Mouse (Mus musculus) liver, embryonic 13.5 days (tissue): ENCODE results near the gene Cul9. TPM values are rescaled to one million over a fixed set of nuclear protein-coding genes. Genes with fewer than 3 reads are reported as not detected.
A peak's percentile ranks its signal among the peaks of the same experiment; 100 is the strongest.

Experiments
- ATAC-seq: fragments of 200-750 bp; cut with Nextera tagmentation; 2 replicates; pipeline ENCODE4 v1.8.0; 2017; ENCODE audit warnings: low read depth, mild to moderate bottlenecking, moderate number of reproducible peaks, moderate library complexity
- DNase-seq: peaks from one replicate; pipeline ENCODE4 v3.0.0; 2022
- H3K27ac ChIP-seq: fragments of 300-500 bp; sonication (generic); 2 replicates; pipeline ENCODE4 v1.5.1; 2015; ENCODE audit warnings: moderate library complexity, mild to moderate bottlenecking, inconsistent platforms
- H3K27me3 ChIP-seq: fragments of 300-500 bp; sonication (generic); 2 replicates; pipeline ENCODE4 v1.6.1; 2015; ENCODE audit warnings: mild to moderate bottlenecking, inconsistent platforms
- H3K36me3 ChIP-seq: fragments of 300-500 bp; sonication (generic); 2 replicates; pipeline ENCODE4 v1.6.1; 2015; ENCODE audit warnings: mild to moderate bottlenecking, inconsistent platforms
- H3K4me1 ChIP-seq: fragments of 300-500 bp; sonication (generic); replicated peaks from 2 replicates; pipeline ENCODE4 v1.6.1; 2015; ENCODE audit warnings: inconsistent platforms
- H3K4me2 ChIP-seq: fragments of 300-500 bp; sonication (generic); 2 replicates; pipeline ENCODE4 v1.6.1; 2015; ENCODE audit warnings: inconsistent platforms, mild to moderate bottlenecking, moderate library complexity
- H3K4me3 ChIP-seq: fragments of 300-500 bp; sonication (generic); replicated peaks from 2 replicates; pipeline ENCODE4 v1.5.1; 2015; ENCODE audit warnings: mild to moderate bottlenecking, inconsistent platforms
- H3K9ac ChIP-seq: fragments of 300-500 bp; sonication (generic); 2 replicates; pipeline ENCODE4 v1.6.1; 2015; ENCODE audit warnings: mild to moderate bottlenecking, inconsistent platforms
- H3K9me3 ChIP-seq: fragments of 300-500 bp; sonication (generic); replicated peaks from 2 replicates; pipeline ENCODE4 v1.6.1; 2016; ENCODE audit warnings: inconsistent platforms
- WGBS: fragments of 180-500 bp; shearing (Covaris S2); methylation state at CpG from one replicate; pipeline ENCODE4 v1.1.7; 2015; ENCODE audit not compliant: insufficient replicate concordance; 5-methylcytosine and 5-hydroxymethylcytosine counted together
- polyA plus RNA-seq: library from polyadenylated mRNA; unstranded; fragments of >200 nt; fragmentation: Nextera tagmentation; extraction: Ambion mirVana; gene quantifications from 2 replicates; pipeline ENCODE4 v1.2.1, GENCODE M21; 2015

Gene Cul9
- polyA plus RNA-seq, 1 experiment from 2014 or later, result 0.84 TPM

- no peaks in the 10 kb centered on the region for H3K9me3 ChIP-seq
- ATAC-seq (no peak), DNase-seq (no peak)
- no peak overlapping the region for H3K27ac ChIP-seq
- no peak overlapping the region for H3K9ac ChIP-seq
- H3K4me1 ChIP-seq, result no peaks in the 10 kb centered on the region
- WGBS, result 62% methylated on average over 8 of the region's 8 CpGs
- no peak overlapping the region for H3K4me3 ChIP-seq
- no peaks in the 10 kb centered on the region for H3K36me3 ChIP-seq
- H3K27me3 ChIP-seq, result peaks cover 15% of the 10 kb centered on the region
- no peak overlapping the region for H3K4me2 ChIP-seq
Measured at GRCm38 (mm10) chr17:46476601-46477000, 69.6 kb downstream of the Cul9 start.

DNA sequence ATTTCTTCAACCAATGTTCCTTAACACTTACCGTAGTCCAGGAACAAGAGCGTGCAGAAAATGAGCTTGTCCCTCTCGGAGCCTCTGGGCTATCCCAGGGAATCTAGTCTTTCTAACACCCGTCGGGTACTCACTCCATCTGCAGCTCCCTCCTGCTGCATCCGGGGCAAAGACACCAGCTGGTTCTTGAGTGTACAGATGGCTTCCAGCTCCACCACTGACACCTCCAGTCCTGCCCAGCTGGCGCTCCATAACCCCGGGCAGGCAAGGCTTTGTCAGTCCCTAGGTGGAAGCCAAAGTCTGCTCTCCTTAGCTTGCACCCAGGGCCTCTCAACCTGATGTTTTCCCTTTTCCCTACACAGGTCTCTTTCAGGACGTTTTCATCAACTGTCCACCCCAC lies 78.4 kb downstream of the Cul9 start:
- H3K4me2 ChIP-seq, result no peak overlapping the region
- no peak overlapping the region for H3K4me3 ChIP-seq
- no peak for ATAC-seq
- no peaks in the 10 kb centered on the region for H3K36me3 ChIP-seq
- 65% methylated on average over 9 of the region's 9 CpGs for WGBS
- no peaks in the 10 kb centered on the region for H3K9me3 ChIP-seq
- no peak overlapping the region for H3K9ac ChIP-seq
- no peak for DNase-seq
- H3K27ac ChIP-seq, result no peak overlapping the region
- peaks cover 10% of the 10 kb centered on the region for H3K27me3 ChIP-seq
- no peaks in the 10 kb centered on the region for H3K4me1 ChIP-seq

GRCm38 (mm10) chr17:46462226-46462625 lies 84.0 kb downstream of the Cul9 start:
- H3K27me3 ChIP-seq, result peaks cover 57% of the 10 kb centered on the region
- peaks cover 13% of the 10 kb centered on the region; the same call in 1 of the 2 replicates for H3K4me1 ChIP-seq
- no peak for DNase-seq

DNA sequence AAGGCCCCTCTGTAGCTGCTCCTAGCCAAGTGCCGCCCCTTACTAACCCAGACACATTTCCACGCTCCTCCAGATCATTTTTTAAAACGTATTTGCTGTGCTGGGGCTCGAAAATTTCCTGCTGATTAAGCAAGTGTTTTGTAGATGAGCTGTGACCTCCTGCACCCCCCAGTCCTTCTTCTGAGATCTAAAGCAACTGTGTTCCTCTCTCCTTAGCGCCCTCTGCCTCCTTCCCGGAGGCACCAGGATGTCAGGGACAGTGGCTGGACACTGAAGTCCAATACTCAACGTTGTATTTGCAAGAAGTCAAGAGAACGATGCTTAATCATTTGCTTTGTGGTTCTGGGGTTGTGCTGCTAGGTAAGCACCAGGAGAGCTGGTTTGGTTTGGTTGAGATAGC lies 84.8 kb downstream of the Cul9 start:
- Histone ChIP-seq H3K27ac (no peak overlapping the region), H3K27me3 (peaks cover 60% of the 10 kb centered on the region), H3K9me3 (no peaks in the 10 kb centered on the region), H3K4me1 (peaks cover 13% of the 10 kb centered on the region; the same call in 1 of the 2 replicates), H3K4me3 (peak overlapping the region; percentile 23; the same call in 1 of the 2 replicates), H3K4me2 (peak overlapping the region; percentile 47), H3K9ac (no peak overlapping the region), H3K36me3 (no peaks in the 10 kb centered on the region)
- 8% methylated on average over 8 of the region's 8 CpGs for WGBS
- ATAC-seq, result no peak
- DNase-seq, result no peak

More at GRCm38 (mm10) chr17:46462226-46462625, 84.0 kb downstream of the Cul9 start:
- no peaks in the 10 kb centered on the region for H3K36me3 ChIP-seq
- no peak for ATAC-seq
- WGBS, result 62% methylated on average over 5 of the region's 5 CpGs
- H3K4me3 ChIP-seq, result no peak overlapping the region
- H3K9me3 ChIP-seq, result no peaks in the 10 kb centered on the region
- no peak overlapping the region for H3K9ac ChIP-seq
- H3K27ac ChIP-seq, result no peak overlapping the region
- no peak overlapping the region for H3K4me2 ChIP-seq

DNA sequence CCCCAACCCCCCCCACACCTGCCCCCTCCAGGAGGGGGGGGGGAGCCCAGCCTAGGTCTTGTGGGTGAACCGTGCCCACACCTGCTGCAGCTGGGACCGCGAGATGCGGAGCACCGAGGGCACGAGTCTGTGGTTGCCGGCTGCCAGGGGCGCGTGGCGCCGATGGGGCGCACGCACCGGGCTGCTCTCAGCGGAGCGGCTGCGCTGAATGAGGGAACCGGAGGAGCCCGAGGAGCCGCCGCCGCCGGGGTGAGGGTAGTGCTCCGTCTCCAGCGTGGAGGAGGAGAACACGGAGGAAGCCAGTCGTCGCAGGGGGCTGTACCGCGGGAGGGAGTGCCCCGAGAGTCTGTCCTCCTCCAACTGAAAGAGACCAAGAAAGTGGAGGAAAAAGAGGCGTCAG lies 85.5 kb downstream of the Cul9 start:
- Histone ChIP-seq H3K4me3 (peak overlapping the region; percentile 23), H3K9me3 (no peaks in the 10 kb centered on the region), H3K27me3 (peaks cover 67% of the 10 kb centered on the region), H3K27ac (no peak overlapping the region), H3K4me1 (peaks cover 14% of the 10 kb centered on the region), H3K36me3 (no peaks in the 10 kb centered on the region), H3K4me2 (peak overlapping the region; percentile 47), H3K9ac (no peak overlapping the region)
- DNase-seq, result no peak
- no peak for ATAC-seq
- WGBS, result 3% methylated on average over 30 of the region's 32 CpGs

- no peak for ATAC-seq
- no peak overlapping the region for H3K4me3 ChIP-seq
- DNase-seq, result no peak
- no peak overlapping the region for H3K4me2 ChIP-seq
- 39% methylated on average over 3 of the region's 3 CpGs for WGBS
- peaks cover 29% of the 10 kb centered on the region for H3K4me1 ChIP-seq
- no peaks in the 10 kb centered on the region for H3K36me3 ChIP-seq
- H3K27me3 ChIP-seq, result peaks cover 89% of the 10 kb centered on the region
- H3K27ac ChIP-seq, result no peak overlapping the region
- H3K9ac ChIP-seq, result no peak overlapping the region
- H3K9me3 ChIP-seq, result no peaks in the 10 kb centered on the region
Measured at GRCm38 (mm10) chr17:46458439-46458838, 87.7 kb downstream of the Cul9 start.

- 8% methylated on average over 10 of the region's 10 CpGs for WGBS
- ATAC-seq, result no peak
- Histone ChIP-seq H3K27ac (no peak overlapping the region), H3K4me3 (no peak overlapping the region), H3K4me1 (peaks cover 32% of the 10 kb centered on the region), H3K4me2 (no peak overlapping the region), H3K9me3 (no peaks in the 10 kb centered on the region), H3K27me3 (peaks cover 95% of the 10 kb centered on the region), H3K9ac (no peak overlapping the region), H3K36me3 (no peaks in the 10 kb centered on the region)
- peak; percentile 22 for DNase-seq
Measured at GRCm38 (mm10) chr17:46457791-46458190, 88.4 kb downstream of the Cul9 start.

GRCm38 (mm10) chr17:46455110-46455691 lies 91.0 kb downstream of the Cul9 start:
- Histone ChIP-seq H3K27me3 (peaks cover 91% of the 10 kb centered on the region), H3K27ac (no peak overlapping the region), H3K4me1 (peaks cover 24% of the 10 kb centered on the region), H3K4me3 (peak overlapping the region; percentile 31), H3K9me3 (no peaks in the 10 kb centered on the region), H3K9ac (no peak overlapping the region), H3K4me2 (peak overlapping the region; percentile 55), H3K36me3 (no peaks in the 10 kb centered on the region)
- DNase-seq, result no peak
- WGBS, result 2% methylated on average over 33 of the region's 33 CpGs
- ATAC-seq, result peak; percentile 16; the same call in 1 of the 2 replicates

- Histone ChIP-seq H3K4me3 (0 out of 2 replicates have a peak overlapping the region, but pooled peaks have one; percentile 31), H3K27ac (no peak overlapping the region), H3K9ac (no peak overlapping the region), H3K4me1 (peaks cover 24% of the 10 kb centered on the region), H3K36me3 (no peaks in the 10 kb centered on the region), H3K4me2 (peak overlapping the region; percentile 55), H3K9me3 (no peaks in the 10 kb centered on the region), H3K27me3 (peaks cover 85% of the 10 kb centered on the region)
- WGBS, result 7% methylated on average over 9 of the region's 9 CpGs
- DNase-seq (no peak), ATAC-seq (no peak)
Measured at GRCm38 (mm10) chr17:46454539-46454938, 91.6 kb downstream of the Cul9 start.

DNA sequence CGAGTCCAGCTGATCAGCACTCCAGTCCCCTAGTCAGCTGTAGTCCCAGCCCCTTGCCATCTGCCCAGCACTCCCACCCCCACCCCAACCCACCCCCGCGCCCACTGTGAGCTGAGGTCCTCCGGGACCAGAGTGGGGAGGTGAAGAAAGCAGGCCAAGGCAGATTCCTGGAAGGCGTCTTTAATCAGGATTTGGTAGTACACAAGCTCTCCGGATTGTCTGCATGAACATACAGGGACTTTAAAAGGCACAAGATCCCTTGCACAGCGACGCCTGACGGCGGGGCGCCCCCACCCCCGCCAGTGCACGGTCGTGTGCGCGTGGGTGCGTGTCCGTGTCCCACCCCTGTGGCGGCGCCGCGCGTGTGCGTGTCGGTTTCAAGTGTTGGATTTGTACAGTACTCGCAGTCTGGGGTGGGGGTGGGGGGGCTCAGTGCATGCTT lies 92.2 kb downstream of the Cul9 start:
- Histone ChIP-seq H3K9ac (no peak overlapping the region), H3K36me3 (no peaks in the 10 kb centered on the region), H3K9me3 (no peaks in the 10 kb centered on the region), H3K27ac (no peak overlapping the region), H3K4me1 (peaks cover 24% of the 10 kb centered on the region), H3K4me3 (no peak overlapping the region), H3K27me3 (peaks cover 79% of the 10 kb centered on the region), H3K4me2 (peak overlapping the region; percentile 55)
- ATAC-seq (no peak), DNase-seq (no peak)
- WGBS, result 2% methylated on average over 26 of the region's 26 CpGs

GRCm38 (mm10) chr17:46453302-46453948 lies 92.8 kb downstream of the Cul9 start:
- DNase-seq, result no peak
- H3K4me2 ChIP-seq, result no peak overlapping the region
- no peak overlapping the region for H3K27ac ChIP-seq
- peaks cover 24% of the 10 kb centered on the region for H3K4me1 ChIP-seq
- H3K4me3 ChIP-seq, result no peak overlapping the region
- WGBS, result 5% methylated on average over 13 of the region's 13 CpGs
- H3K36me3 ChIP-seq, result no peaks in the 10 kb centered on the region
- H3K27me3 ChIP-seq, result peaks cover 74% of the 10 kb centered on the region
- no peak overlapping the region for H3K9ac ChIP-seq
- no peaks in the 10 kb centered on the region for H3K9me3 ChIP-seq
- no peak for ATAC-seq

- H3K27ac ChIP-seq, result no peak overlapping the region
- H3K27me3 ChIP-seq, result peaks cover 72% of the 10 kb centered on the region
- 34% methylated on average over 5 of the region's 5 CpGs for WGBS
- no peak for DNase-seq
- H3K4me2 ChIP-seq, result no peak overlapping the region
- H3K9me3 ChIP-seq, result no peaks in the 10 kb centered on the region
- no peaks in the 10 kb centered on the region for H3K36me3 ChIP-seq
- ATAC-seq, result no peak
- no peak overlapping the region for H3K9ac ChIP-seq
- H3K4me1 ChIP-seq, result peaks cover 20% of the 10 kb centered on the region
- H3K4me3 ChIP-seq, result no peak overlapping the region
Measured at GRCm38 (mm10) chr17:46452683-46453082, 93.5 kb downstream of the Cul9 start.
